Mouse (Mus musculus): ENCODE results near the gene Rasl12. TPM values are rescaled to one million over a fixed set of nuclear protein-coding genes. Genes with fewer than 3 reads are reported as not detected.

The Rasl12 gene
- total and polyA plus RNA-seq, 3 experiments: 0.13 TPM; not detected in 2

DNA sequence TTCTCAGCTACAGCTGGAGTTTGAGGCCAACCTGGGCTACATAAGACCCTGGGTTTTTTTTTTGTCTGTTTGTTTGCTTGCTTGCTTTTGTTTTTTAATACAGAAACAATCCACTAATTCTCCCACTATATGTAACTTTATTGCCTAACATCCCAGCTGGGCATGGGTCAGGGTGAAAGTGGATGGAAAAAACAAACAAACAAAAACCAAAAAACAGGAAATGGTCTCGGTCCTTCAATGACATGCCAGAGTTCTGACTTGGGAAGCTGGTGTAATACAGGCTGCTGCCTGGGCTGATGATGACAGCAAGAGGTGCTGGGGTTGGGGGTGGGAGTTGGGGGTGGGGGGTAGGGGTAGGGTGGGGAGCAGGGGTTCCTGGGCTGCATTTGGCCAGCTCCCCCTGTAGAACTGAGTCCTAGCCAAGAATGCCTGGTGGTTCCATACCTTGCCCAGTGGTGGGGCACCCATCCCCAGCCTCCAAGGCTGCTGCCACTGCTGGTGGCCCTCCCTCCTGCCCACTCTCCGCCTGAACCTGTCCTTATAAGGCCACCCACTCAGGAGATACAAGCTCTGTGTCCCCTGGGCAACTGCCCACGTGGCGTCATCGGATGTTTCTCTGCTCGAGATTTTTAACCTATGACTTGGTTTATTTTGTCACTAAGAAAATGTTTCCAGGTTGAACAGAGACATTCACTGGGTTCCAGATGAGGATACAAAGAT lies 16.1 kb upstream of the Rasl12 start:
- in situ Hi-C loops (cut with MboI; ENCODE audit: low pct_ligation_motif_present, low pct_unique_long_range_greater_than_20kb, low sequenced_read_pairs) (loop anchor here (5.0 kb wide), 1 partner anchor 45 kb away; no protein-coding TSS in a partner anchor), dilution Hi-C loops (cut with MboI; ENCODE audit: extremely low pct_ligation_motif_present, extremely low pct_unique_long_range_greater_than_20kb, low sequenced_read_pairs) (no loop called here)
- Histone ChIP-seq H3K79me2 (replicated peaks; ENCODE audit: control insufficient read depth, extremely low read depth, insufficient read depth, poor library complexity, severe bottlenecking) (no peaks in the 10 kb centered on the region), H3K4me2 (ENCODE audit: insufficient read depth, low read depth, poor library complexity, severe bottlenecking) (no peak overlapping the region), H3K4me1 (ENCODE audit: control insufficient read depth in 1 of 2, insufficient read depth in 2 of 2) (peaks cover 0 to 4% of the 10 kb centered on the region in 2 experiments; a peak in 1 of 4 replicates), H3K9ac (ENCODE audit: insufficient read depth, low read depth) (no peak overlapping the region), H3K36me3 (replicated peaks in 1 of 2; ENCODE audit: control insufficient read depth in 1 of 2, insufficient read depth in 1 of 2, low read length in 1 of 2) (peaks cover 0 to 4% of the 10 kb centered on the region in 2 experiments), H3K27ac (ENCODE audit: insufficient read depth, low read depth) (no peak overlapping the region), H3K27me3 (replicated peaks) (no peaks in the 10 kb centered on the region), H3K4me3 (replicated peaks in 1 of 3; ENCODE audit: low read depth in 2 of 3, low read length in 2 of 3, poor library complexity in 1 of 3) (no peak overlapping the region), H3K9me3 (replicated peaks; ENCODE audit: low read length) (no peaks in the 10 kb centered on the region)
- TF ChIP-seq E2F4 (IDR thresholded peaks at IDR 0.05; ENCODE audit: insufficient replicate concordance, low read depth, low read length): no peak
- no peak for TF ChIP-seq RCOR1 (conservative IDR thresholded peaks at IDR 0.05; ENCODE audit: low read depth, low read length)
- TF ChIP-seq JUND (conservative IDR thresholded peaks at IDR 0.05; ENCODE audit: low read depth, low read length): no peak
- no peak for TF ChIP-seq TBP (conservative IDR thresholded peaks at IDR 0.05; ENCODE audit: low read depth, low read length)
- no peak for TF ChIP-seq ZMIZ1 (IDR thresholded peaks at IDR 0.05; ENCODE audit: low read depth, low read length)
- TF ChIP-seq MEF2A (IDR thresholded peaks at IDR 0.05; ENCODE audit: borderline replicate concordance, low read depth, low read length): no peak
- TF ChIP-seq HCFC1 (IDR thresholded peaks at IDR 0.05; ENCODE audit: low read depth, low read length): no peak
- no peak for TF ChIP-seq UBTF (IDR thresholded peaks at IDR 0.05; ENCODE audit: low read depth, low read length)
- TF ChIP-seq MAX (IDR thresholded peaks at IDR 0.05; ENCODE audit: low read length): no peak
- TF ChIP-seq EP300 (IDR thresholded peaks at IDR 0.05; ENCODE audit: low read length): no peak
- no peak for TF ChIP-seq NELFE (IDR thresholded peaks at IDR 0.05; ENCODE audit: low read depth, low read length)
- no peak for TF ChIP-seq ELF1 (IDR thresholded peaks at IDR 0.05; ENCODE audit: low read depth, low read length)
- TF ChIP-seq MYC (IDR thresholded peaks at IDR 0.05; ENCODE audit: low read depth, low read length): no peak
- TF ChIP-seq CTCF (conservative IDR thresholded peaks at IDR 0.05 in 1 of 2, IDR thresholded peaks at IDR 0.05 in 1 of 2; ENCODE audit: low read depth in 2 of 2, low read length in 2 of 2): no peak
- TF ChIP-seq MAZ (IDR thresholded peaks at IDR 0.05; ENCODE audit: low read depth, low read length): no peak
- no peak for TF ChIP-seq TCF12 (IDR thresholded peaks at IDR 0.05; ENCODE audit: low read depth, low read length)
- DNase-seq (ENCODE audit: extremely low read depth): no peak

DNA sequence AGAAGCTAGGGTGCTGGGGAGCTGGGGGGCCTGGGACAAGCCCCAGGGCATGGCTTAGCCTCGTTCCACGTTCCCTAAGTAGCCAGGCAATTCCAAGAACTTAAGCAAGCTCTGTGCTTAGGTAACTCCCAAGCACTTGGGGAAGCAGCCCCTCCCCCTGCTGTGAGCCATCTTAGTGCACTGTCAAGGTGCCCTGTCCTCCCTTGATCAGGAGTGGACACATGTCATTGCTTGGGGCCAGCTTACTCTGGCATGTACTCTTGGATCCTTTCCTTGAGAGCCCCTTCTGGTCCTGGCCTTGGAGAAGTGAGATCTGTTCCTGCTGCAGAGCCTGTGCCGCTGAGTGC lies 15.6 kb upstream of the Rasl12 start:
- Histone ChIP-seq H3K36me3 (replicated peaks in 1 of 2; ENCODE audit: control insufficient read depth in 1 of 2, insufficient read depth in 1 of 2, low read length in 1 of 2) (peaks cover 0 to 1% of the 10 kb centered on the region in 2 experiments), H3K9me3 (replicated peaks; ENCODE audit: low read length) (no peaks in the 10 kb centered on the region), H3K4me1 (ENCODE audit: control insufficient read depth in 1 of 2, insufficient read depth in 2 of 2) (peaks cover 0 to 4% of the 10 kb centered on the region in 2 experiments; a peak in 1 of 4 replicates), H3K4me2 (ENCODE audit: insufficient read depth, low read depth, poor library complexity, severe bottlenecking) (no peak overlapping the region), H3K9ac (ENCODE audit: insufficient read depth, low read depth) (no peak overlapping the region), H3K27me3 (replicated peaks) (no peaks in the 10 kb centered on the region), H3K79me2 (replicated peaks; ENCODE audit: control insufficient read depth, extremely low read depth, insufficient read depth, poor library complexity, severe bottlenecking) (no peaks in the 10 kb centered on the region), H3K27ac (ENCODE audit: insufficient read depth, low read depth) (no peak overlapping the region), H3K4me3 (replicated peaks in 1 of 3; ENCODE audit: low read depth in 2 of 3, low read length in 2 of 3, poor library complexity in 1 of 3) (no peak overlapping the region)
- no peak for DNase-seq (ENCODE audit: extremely low read depth)
- TF ChIP-seq NRF1 (IDR thresholded peaks at IDR 0.05; ENCODE audit: low read depth, low read length) (no peak), MAX (IDR thresholded peaks at IDR 0.05; ENCODE audit: low read length) (no peak), POLR2A (IDR thresholded peaks at IDR 0.05; ENCODE audit: low read depth, low read length) (no peak), KAT2A (IDR thresholded peaks at IDR 0.05; ENCODE audit: insufficient replicate concordance, low read length) (no peak), RCOR1 (conservative IDR thresholded peaks at IDR 0.05; ENCODE audit: low read depth, low read length) (no peak), MAZ (IDR thresholded peaks at IDR 0.05; ENCODE audit: low read depth, low read length) (no peak), ZKSCAN1 (IDR thresholded peaks at IDR 0.05; ENCODE audit: borderline replicate concordance, low read depth, low read length) (no peak), MYC (IDR thresholded peaks at IDR 0.05; ENCODE audit: low read depth, low read length) (no peak), MEF2A (IDR thresholded peaks at IDR 0.05; ENCODE audit: borderline replicate concordance, low read depth, low read length) (no peak), ETS1 (conservative IDR thresholded peaks at IDR 0.05; ENCODE audit: low read depth, low read length) (no peak), BHLHE40 (IDR thresholded peaks at IDR 0.05; ENCODE audit: low read depth, low read length) (no peak), CHD1 (IDR thresholded peaks at IDR 0.05; ENCODE audit: low read depth, low read length) (no peak), USF1 (IDR thresholded peaks at IDR 0.05; ENCODE audit: low read depth, low read length) (no peak), HCFC1 (IDR thresholded peaks at IDR 0.05; ENCODE audit: low read depth, low read length) (no peak), USF2 (conservative IDR thresholded peaks at IDR 0.05; ENCODE audit: low read depth, low read length) (no peak), RAD21 (IDR thresholded peaks at IDR 0.05; ENCODE audit: low read depth, low read length) (no peak), UBTF (IDR thresholded peaks at IDR 0.05; ENCODE audit: low read depth, low read length) (no peak)
- in situ Hi-C loops (cut with MboI; ENCODE audit: low pct_ligation_motif_present, low pct_unique_long_range_greater_than_20kb, low sequenced_read_pairs): loop anchor here (5.0 kb wide), 1 partner anchor 45 kb away; no protein-coding TSS in a partner anchor
- dilution Hi-C loops (cut with MboI; ENCODE audit: extremely low pct_ligation_motif_present, extremely low pct_unique_long_range_greater_than_20kb, low sequenced_read_pairs): no loop called here

Data from CH12.LX (cell line).